Mouse (Mus musculus): ENCODE data around the gene Fam57b.

DNA sequence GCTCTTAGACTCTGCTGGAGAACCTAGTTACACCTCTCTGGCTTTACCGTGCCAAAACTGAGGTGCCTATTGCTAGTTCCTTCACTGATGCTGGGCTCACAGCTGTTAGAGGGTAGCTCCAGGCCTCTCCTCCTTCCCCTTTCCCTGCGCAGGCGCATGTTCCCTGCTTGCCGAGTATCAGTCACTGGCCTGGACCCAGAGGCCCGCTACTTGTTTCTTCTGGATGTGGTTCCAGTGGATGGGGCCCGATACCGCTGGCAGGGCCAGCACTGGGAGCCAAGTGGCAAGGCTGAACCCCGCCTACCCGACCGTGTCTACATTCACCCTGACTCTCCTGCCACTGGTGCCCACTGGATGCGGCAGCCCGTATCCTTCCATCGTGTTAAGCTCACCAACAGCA is 14.8 kb upstream of the Fam57b start:
- no peak for TF ChIP-seq CTCF (conservative IDR thresholded peaks at IDR 0.05; ENCODE audit: low read length)
- TF ChIP-seq NANOG (IDR thresholded peaks at IDR 0.05; ENCODE audit: borderline replicate concordance, low read length): no peak
- TF ChIP-seq POU5F1 (IDR thresholded peaks at IDR 0.05; ENCODE audit: borderline replicate concordance, low read length): no peak

Measured in E14TG2a.4 (cell line).